9 mouse cellular contexts compared by ENCODE assay signal in the genomic region with DNA sequence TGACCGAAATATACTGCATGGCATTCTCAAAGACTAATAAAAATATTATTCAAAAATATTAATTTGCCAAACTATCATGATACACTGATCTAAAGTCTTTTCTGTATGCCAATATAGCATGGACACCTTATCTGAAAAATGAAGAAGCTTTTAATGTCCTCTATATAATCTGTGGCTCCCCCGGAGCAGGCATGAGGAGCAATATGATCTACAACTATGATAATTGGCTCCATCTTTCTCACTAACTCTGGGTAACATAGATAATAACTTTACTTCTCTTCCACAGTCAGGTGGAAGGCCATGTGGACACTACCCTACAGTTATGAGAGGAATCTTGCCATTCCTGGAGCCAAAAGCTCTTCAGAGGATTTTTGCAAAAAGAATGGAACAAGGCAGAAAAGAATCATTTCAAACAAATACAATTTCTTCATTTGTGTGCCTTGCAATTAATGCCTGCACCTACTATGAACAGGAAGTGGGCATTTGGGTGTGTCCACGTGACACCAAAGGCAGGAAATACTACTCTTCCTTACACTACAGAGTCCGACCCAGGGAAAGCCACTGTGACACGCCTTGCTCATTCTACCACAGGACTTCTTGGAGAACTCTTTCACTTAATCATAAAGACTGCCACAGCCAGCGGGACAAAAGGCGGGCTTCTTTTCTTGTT.
A peak's percentile ranks its signal among the peaks of the same experiment; 100 is the strongest.
DNase-seq lines count a peak whose midpoint lies in the region; ATAC-seq lines count a peak whose summit lies in the region.
"Had no signal": no experiment of that assay in that cellular context is flagged by ENCODE, and none has a peak within 500 bp of the region (broad histone marks: within the 10 kb centered on the region; RNA-seq: fewer than 3 reads in every experiment).

No protein-coding gene starts in this region.

- peak; percentile 32 to 72; a peak in 2 of 4 replicates for ATAC-seq in hematopoietic stem cell, adult 5-6 weeks (replicated peaks in 1 of 2; ENCODE audit: insufficient read depth in 1 of 2, low FRiP score in 2 of 2, low TSS enrichment in 1 of 2, low read depth in 1 of 2, poor library complexity in 2 of 2, severe bottlenecking in 2 of 2)
- ATAC-seq in megakaryocyte-erythroid progenitor cell, adult 5-6 weeks (replicated peaks; ENCODE audit: low FRiP score, low TSS enrichment, poor library complexity, severe bottlenecking), result peak; percentile 60

- intact Hi-C loops in gastrocnemius, postnatal 14 days (cut with DNase I; ENCODE audit: low total_unique reads), result no loop called here

- DNase-seq in B cell, adult 2 months, result peak; percentile 41 to 46
- peak; percentile 66 for DNase-seq in CD4-positive helper T cell, adult 2 months (ENCODE audit: low read depth, low spot score)
- no peak for DNase-seq in left cerebral cortex, adult 8-10 months (ENCODE audit: low spot score in 2 of 2)
- DNase-seq in urinary bladder, adult 2 months (ENCODE audit: low spot score), result no peak
- no peak for DNase-seq in gastrocnemius, postnatal 14 days
- DNase-seq: kidney, adult 9 months; midbrain, embryonic 14.5 days had no signal

Comparison
In these comparisons a context has a peak if more than half of its experiments do, and no peak if none do; other contexts are left out.
1. DNase-seq: peak in B cell, adult 2 months (2 of 2) and CD4-positive helper T cell, adult 2 months (single experiment); none in left cerebral cortex, adult 8-10 months (0 of 2), urinary bladder, adult 2 months (single experiment) and gastrocnemius, postnatal 14 days (single experiment).